Mouse (Mus musculus) right cerebral cortex, postnatal 25 days (tissue): Measurements from ENCODE around the gene Itgb7.
"Not testable (repeated sequence)": the region's sequence is repeated elsewhere in the genome, so short reads cannot be mapped to it uniquely, and the experiment has no call there.

Experiments
- DNase-seq: peaks from one replicate; pipeline ENCODE4 v3.0.0; 2022

The Itgb7 gene

DNA sequence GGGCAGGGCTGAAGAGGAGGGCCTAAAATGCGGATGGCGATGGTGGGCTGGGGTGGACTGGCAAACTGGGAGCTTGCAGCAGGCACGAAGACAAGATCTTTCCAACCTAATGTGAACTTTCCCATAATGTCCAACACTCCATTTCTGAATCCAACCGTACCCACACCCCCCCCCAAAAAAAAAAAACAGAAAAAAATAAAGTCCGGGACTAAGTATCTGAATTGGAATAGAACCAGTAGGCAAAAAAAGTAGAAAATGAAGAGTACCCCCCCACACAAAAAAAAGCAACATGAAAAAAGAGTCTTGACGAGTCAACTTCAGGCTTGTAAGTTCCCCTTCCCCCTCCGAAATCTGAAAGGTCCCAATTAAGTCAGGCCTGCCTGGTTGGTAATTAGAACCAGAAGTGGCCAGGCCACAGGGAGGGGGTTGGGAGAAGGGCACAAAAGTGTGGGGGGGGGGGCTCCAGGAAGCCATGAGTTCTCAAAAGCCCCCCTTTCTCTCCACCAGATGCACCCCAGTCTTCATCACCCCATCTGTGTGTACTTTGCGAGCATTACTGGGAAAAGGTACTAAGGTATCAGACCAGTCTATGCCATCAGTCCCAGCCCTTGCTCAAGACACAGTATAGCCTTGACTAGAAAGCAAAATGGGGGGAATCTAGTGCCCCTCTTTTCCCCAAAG lies 16.5 kb upstream of the Itgb7 start:
- DNase-seq: no peak

GRCm38 (mm10) chr15:102247252-102248130 lies 15.7 kb upstream of the Itgb7 start:
- peak; percentile 33 for DNase-seq

DNA sequence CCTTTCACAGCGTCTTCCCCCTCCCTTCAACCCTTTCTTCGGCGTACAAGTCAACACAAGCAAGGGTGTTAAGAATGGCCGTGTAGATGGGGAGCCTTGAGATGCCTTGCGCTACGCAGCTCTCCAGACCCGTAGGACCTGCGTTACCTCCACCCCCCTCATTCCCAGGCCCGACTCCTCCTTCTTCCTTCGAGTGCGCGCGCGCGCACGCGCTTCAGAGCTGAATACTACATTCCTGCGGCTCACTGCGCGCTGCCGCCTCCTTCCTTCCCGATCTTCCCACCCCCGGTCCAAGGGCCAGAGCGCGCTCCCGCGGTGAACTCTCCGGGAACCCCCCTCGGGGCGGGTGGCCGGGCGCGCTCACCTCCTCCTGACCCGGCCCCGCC lies 15.1 kb upstream of the Itgb7 start:
- peak; percentile 89 for DNase-seq

GRCm38 (mm10) chr15:102245891-102246741 lies 14.4 kb upstream of the Itgb7 start:
- peak; percentile 74 for DNase-seq

- DNase-seq: peak; percentile 17
These were observed 13.7 kb upstream of the Itgb7 start for GRCm38 (mm10) chr15:102245461-102245881.

GRCm38 (mm10) chr15:102244306-102245191 lies 12.8 kb upstream of the Itgb7 start:
- no peak for DNase-seq

DNA sequence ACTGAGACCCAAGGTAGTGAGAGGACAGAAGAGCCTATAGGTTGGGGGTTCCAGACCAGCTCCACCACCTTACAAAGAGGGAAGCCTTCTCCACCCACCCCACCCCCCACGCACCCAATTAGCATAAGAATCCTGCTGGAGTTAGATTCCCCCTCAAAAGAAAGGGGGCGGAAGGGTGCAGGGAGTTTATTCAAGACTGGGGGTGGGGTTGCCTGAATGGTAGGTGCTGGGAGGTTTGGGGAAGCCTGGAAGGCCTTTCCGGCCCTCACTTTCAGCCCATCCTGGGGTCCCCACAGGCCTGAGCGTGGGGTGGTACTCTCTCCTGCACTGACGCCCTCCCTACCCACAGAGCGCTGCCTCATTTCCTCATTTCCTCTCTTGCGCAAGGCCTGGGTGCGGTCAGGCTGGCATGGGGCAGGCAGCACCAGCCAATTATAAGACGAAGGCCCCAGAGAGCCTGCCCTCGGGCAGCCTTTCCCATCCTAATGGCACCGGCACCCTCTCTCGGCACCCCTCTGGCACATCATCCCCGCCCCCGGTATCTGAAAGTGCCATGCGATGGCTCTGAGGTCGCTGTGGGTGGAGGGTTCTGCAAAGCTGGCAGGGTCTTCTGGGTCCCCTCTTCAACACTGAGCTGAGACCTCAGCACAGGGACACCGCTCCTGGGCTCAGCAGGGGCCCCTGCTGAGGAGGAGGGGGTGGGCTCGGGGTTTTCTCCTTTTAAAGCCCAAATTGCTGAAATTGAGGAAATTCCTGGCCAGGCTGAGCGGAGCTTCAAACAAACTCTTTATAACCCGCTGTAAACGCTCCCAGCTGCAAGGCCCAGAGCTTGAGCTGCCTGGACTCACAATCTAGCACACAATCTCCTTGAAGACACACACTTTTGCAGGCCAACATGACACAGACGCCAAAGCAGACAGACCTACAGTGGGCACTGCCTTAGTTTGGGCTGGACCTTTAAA lies 11.8 kb upstream of the Itgb7 start:
- no peak for DNase-seq

- no peak for DNase-seq
These were observed 10.9 kb upstream of the Itgb7 start for GRCm38 (mm10) chr15:102242404-102243228.

DNA sequence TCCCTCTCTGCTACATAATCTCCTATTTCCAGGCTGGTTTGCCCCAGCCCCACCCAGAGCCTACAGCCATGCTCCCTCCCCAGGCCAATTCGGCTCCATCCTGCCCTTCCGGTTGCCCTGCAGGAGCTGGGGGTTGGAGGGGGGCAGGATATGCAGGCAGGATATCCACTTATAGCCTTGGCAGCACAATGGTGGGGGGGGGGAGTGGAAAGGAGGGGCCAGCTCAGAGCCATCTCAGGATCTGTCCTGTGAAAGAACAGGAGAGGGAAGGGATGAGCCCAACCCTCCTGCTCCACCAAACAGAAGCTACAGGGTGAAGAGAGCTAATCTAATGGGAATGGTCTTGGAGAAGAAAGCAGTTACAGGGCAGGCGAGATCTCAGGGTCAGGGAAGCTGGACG lies 8.9 kb upstream of the Itgb7 start:
- no peak for DNase-seq

GRCm38 (mm10) chr15:102239851-102240250 lies 8.1 kb upstream of the Itgb7 start:
- no peak for DNase-seq

DNA sequence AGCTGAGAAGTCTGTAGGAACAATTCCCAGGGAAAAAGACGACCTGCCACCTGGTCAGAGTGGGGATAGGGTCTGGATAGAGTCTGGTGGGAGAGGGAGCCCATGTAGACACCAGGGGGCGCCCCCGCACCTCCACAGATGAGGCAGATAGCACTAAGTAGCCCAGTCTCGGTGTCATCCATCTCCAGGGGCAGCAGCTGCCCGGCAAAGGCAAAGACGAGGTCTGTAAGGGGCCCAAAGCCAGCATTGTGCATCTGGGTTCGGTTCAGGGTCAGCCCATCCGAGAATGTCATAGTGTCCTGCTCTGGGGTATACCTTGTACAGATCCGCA lies 7.5 kb upstream of the Itgb7 start:
- DNase-seq: peak; percentile 62

DNA sequence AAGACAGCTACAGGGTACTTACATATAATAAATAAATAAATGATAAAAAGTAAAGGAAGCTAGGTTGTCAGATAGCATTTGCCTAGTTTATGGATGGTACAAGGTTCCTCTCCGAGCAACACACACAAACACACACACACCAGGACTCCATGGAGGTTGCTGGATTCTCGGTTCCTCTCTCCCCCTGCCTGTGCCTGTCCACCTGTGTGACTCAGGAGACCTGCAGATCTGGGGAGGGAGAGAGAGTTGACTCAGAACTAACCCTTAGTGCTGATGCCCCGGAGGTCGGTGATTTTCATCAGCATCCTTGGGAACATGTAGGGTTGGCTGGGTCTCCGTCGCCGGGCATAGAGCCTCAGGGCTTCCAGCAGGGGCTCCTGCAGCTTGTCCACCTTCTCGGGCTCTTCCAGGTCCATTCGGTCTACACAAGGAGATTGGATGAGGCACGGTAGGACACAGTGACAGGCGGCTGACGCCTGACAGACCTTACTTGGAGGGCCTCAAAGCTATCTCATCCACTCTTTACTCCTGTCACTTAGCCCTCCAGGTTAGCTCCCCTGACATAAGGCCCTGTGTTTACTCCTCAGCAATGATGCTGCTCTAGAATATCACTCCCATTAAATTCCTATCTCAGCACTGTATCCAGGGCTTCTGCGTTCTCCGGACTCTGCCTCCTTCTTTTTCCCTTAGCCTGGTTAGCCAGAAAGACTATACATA lies 7.0 kb upstream of the Itgb7 start:
- no peak for DNase-seq

GRCm38 (mm10) chr15:102235371-102236027 lies 3.8 kb upstream of the Itgb7 start:
- no peak for DNase-seq

- no peak for DNase-seq
These were observed 2.2 kb upstream of the Itgb7 start for GRCm38 (mm10) chr15:102233896-102234295.

- DNase-seq: no peak
These were observed 1.0 kb upstream of the Itgb7 start for GRCm38 (mm10) chr15:102232764-102233163.

DNA sequence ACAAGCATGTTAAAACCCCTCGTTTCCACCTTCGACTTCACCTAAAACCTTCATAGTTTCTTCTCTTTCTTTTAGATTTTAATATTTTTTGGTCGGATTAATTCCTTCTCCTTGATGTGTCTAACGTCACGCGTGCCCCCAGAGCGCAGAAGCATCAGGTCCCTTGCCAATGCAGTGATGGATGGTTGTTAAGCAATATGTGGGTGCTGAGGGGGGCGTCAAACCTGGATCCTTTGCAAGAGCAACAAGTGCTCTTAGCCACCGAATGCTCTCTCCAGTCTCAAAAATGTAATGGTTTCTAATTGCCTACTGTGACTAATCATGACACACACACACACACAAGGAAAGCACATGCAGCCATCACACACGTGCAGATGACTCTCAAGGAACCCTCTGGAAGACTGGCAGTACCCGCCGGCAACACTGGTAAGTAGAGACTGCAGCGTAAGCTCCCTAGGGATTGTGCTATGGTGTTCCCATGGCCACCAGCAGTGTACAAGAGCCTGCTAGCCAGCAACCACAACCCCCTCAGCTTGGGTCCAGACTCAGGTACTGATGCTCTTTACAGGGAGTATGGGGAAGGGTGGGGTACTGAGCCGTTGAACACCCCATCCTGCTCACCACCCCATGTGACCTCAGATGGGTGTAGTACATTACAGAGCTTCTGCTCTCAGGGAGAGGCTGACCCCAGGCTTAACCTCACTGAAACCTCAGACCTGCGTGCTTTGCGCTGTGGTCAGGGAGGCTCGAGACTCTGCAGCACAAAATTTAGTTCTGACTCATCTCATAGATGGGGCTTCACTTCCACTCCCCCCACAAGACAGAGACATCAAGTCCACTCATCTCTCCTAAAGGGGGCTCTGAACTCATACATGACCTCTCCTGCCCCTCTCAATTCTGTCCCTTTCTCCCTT lies 1.1 kb downstream of the Itgb7 start:
- no peak for DNase-seq

DNA sequence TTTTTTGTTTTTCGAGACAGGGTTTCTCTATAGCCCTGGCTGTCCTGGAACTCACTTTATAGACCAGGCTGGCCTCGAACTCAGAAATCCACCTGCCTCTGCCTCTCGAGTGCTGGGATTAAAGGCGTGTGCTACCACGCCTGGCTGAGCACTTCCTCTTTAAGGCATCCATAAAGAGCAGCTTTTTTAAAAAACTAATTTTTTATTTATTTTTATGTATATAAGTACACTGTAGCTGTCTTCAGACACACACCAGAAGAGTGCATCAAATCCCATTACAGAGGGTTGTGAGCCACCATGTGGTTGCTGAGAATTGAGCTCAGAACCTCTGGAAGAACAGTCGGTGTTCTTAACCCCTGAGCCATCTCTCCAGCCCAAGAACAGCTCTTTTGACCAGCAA lies 6.1 kb downstream of the Itgb7 start:
- not testable (repeated sequence) for DNase-seq
